8 mouse cellular contexts compared by ENCODE assay signal in the genomic region with DNA sequence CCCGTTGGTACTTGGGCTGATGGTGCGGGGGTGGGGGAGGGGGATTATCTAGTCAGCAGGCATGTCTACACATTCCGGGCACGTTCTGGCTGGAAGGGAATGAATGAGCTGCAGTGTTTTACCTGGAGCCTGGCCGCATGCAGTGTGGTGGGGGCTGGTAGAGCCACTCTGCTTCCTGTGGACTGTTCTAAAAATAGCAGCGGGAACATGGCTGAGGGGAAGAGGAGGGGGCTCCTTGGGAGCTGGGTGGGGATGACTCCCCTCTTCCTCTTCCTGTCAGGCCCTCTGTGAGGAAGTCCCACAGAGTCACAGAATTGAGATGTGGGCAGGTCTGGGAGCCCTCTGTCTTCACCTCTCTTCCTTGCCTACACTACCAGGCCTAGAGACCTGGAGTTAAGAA.
DNase-seq lines count a peak whose midpoint lies in the region; ATAC-seq and TF ChIP-seq lines count a peak whose summit lies in the region.

No protein-coding gene starts in this region.

- no peaks in the 10 kb centered on the region for H3K36me3 ChIP-seq in kidney, embryonic 14.5 days (ENCODE audit: control insufficient read depth, insufficient read depth, low read length)
- no peaks in the 10 kb centered on the region for H3K36me3 ChIP-seq in heart, embryonic 16.5 days (ENCODE audit: control insufficient read depth, insufficient read depth)
- no peaks in the 10 kb centered on the region for H3K36me3 ChIP-seq in limb, embryonic 14.5 days (ENCODE audit: control insufficient read depth, insufficient read depth, low read length)
- H3K36me3 ChIP-seq in neural tube, embryonic 12.5 days = no peaks in the 10 kb centered on the region

- no peak for TF ChIP-seq POLR2A in limb, embryonic 14.5 days (IDR thresholded peaks at IDR 0.05; ENCODE audit: borderline replicate concordance, extremely low read depth, insufficient read depth, insufficient read length)

- peak overlapping the region; percentile 18; the same call in 1 of the 2 replicates for H3K9ac ChIP-seq in kidney, embryonic 14.5 days (ENCODE audit: low read depth, low read length)
- peak overlapping the region; percentile 38; the same call in 1 of the 2 replicates for H3K9ac ChIP-seq in heart, embryonic 16.5 days (ENCODE audit: low read length)
- H3K9ac ChIP-seq in limb, embryonic 14.5 days (ENCODE audit: low read depth, low read length, severe bottlenecking) = peak overlapping the region; percentile 36; the same call in 1 of the 2 replicates
- no peak overlapping the region for H3K9ac ChIP-seq in neural tube, embryonic 12.5 days

- no peak overlapping the region; the same call in 1 of the 2 replicates for H3K4me2 ChIP-seq in kidney, embryonic 14.5 days (replicated peaks; ENCODE audit: low read depth, low read length)
- peak overlapping the region; percentile 41 for H3K4me2 ChIP-seq in heart, embryonic 16.5 days (ENCODE audit: low read depth, low read length)
- H3K4me2 ChIP-seq in limb, embryonic 14.5 days (replicated peaks; ENCODE audit: low read depth, low read length, severe bottlenecking) = peak overlapping the region; percentile 34
- H3K4me2 ChIP-seq in neural tube, embryonic 12.5 days (replicated peaks) = peak overlapping the region; percentile 22

- no peak for DNase-seq in kidney, adult 11 months
- peak; percentile 66 for DNase-seq in limb, embryonic 14.5 days (ENCODE audit: low spot score)
- DNase-seq in right cerebral cortex, adult 18-20 months = no peak
- no peak for DNase-seq in frontal cortex, postnatal 36 days (ENCODE audit: low spot score in 2 of 2)

- no peaks in the 10 kb centered on the region for H3K9me3 ChIP-seq in kidney, embryonic 14.5 days (ENCODE audit: control insufficient read depth, low read length)
- H3K9me3 ChIP-seq in heart, embryonic 16.5 days (replicated peaks; ENCODE audit: control insufficient read depth, low read length) = no peaks in the 10 kb centered on the region
- H3K9me3 ChIP-seq in limb, embryonic 14.5 days (ENCODE audit: control insufficient read depth, low read length) = no peaks in the 10 kb centered on the region
- H3K9me3 ChIP-seq in neural tube, embryonic 12.5 days = no peaks in the 10 kb centered on the region

- no peak overlapping the region for H3K4me3 ChIP-seq in kidney, embryonic 14.5 days (ENCODE audit: low read length)
- H3K4me3 ChIP-seq in brown adipose tissue, adult 24 weeks (ENCODE audit: insufficient read depth, low read depth, low read length) = no peak overlapping the region; the same call in 1 of the 2 replicates
- peak overlapping the region; percentile 11; the same call in 1 of the 2 replicates for H3K4me3 ChIP-seq in heart, embryonic 16.5 days (ENCODE audit: low read length)
- peak overlapping the region; percentile 8; the same call in 1 of the 2 replicates for H3K4me3 ChIP-seq in limb, embryonic 14.5 days (replicated peaks; ENCODE audit: low read length)
- H3K4me3 ChIP-seq in neural tube, embryonic 12.5 days = no peak overlapping the region

- H3K4me1 ChIP-seq in kidney, embryonic 14.5 days (ENCODE audit: control insufficient read depth, insufficient read depth, low read length) = peaks cover 53% of the 10 kb centered on the region
- peaks cover 59% of the 10 kb centered on the region for H3K4me1 ChIP-seq in brown adipose tissue, adult 24 weeks (ENCODE audit: control insufficient read depth, insufficient read depth, insufficient read length, low read length)
- H3K4me1 ChIP-seq in heart, embryonic 16.5 days (ENCODE audit: control insufficient read depth, insufficient read depth, low read length) = peaks cover 40% of the 10 kb centered on the region
- peaks cover 51% of the 10 kb centered on the region for H3K4me1 ChIP-seq in limb, embryonic 14.5 days (ENCODE audit: control insufficient read depth, insufficient read depth, low read length)
- peaks cover 51% of the 10 kb centered on the region for H3K4me1 ChIP-seq in neural tube, embryonic 12.5 days

- peak overlapping the region; percentile 66 for H3K27ac ChIP-seq in kidney, embryonic 14.5 days (ENCODE audit: low read depth, low read length)
- peak overlapping the region; percentile 89 for H3K27ac ChIP-seq in brown adipose tissue, adult 24 weeks (replicated peaks; ENCODE audit: low read depth, low read length)
- H3K27ac ChIP-seq in heart, embryonic 16.5 days (ENCODE audit: low read length) = peak overlapping the region; percentile 86
- H3K27ac ChIP-seq in limb, embryonic 14.5 days (replicated peaks; ENCODE audit: low read depth, low read length) = peak overlapping the region; percentile 80
- peak overlapping the region; percentile 20; the same call in 1 of the 2 replicates for H3K27ac ChIP-seq in neural tube, embryonic 12.5 days

- H3K27me3 ChIP-seq in kidney, embryonic 14.5 days (ENCODE audit: control insufficient read depth, insufficient read depth, low read length) = no peaks in the 10 kb centered on the region
- no peaks in the 10 kb centered on the region for H3K27me3 ChIP-seq in heart, embryonic 16.5 days (ENCODE audit: control insufficient read depth, insufficient read depth, low read length)
- no peaks in the 10 kb centered on the region for H3K27me3 ChIP-seq in limb, embryonic 14.5 days (ENCODE audit: control insufficient read depth, insufficient read depth, low read length)
- H3K27me3 ChIP-seq in neural tube, embryonic 12.5 days (replicated peaks) = no peaks in the 10 kb centered on the region

- ATAC-seq in kidney, embryonic 14.5 days (ENCODE audit: low FRiP score, low TSS enrichment) = no peak
- peak; percentile 68 for ATAC-seq in heart, embryonic 16.5 days (replicated peaks; ENCODE audit: extremely low read depth, insufficient read depth, low FRiP score)
- 0 out of 2 replicates have a peak, but pooled peaks have one; percentile 47 for ATAC-seq in limb, embryonic 14.5 days (ENCODE audit: low FRiP score, low read depth)
- ATAC-seq in neural tube, embryonic 12.5 days (ENCODE audit: low FRiP score, low read depth) = peak; percentile 60

- 33% methylated on average over 6 of the region's 6 CpGs for WGBS in kidney, embryonic 14.5 days
- 2% methylated on average over 6 of the region's 6 CpGs for WGBS in heart, embryonic 16.5 days
- 14% methylated on average over 6 of the region's 6 CpGs for WGBS in limb, embryonic 14.5 days
- WGBS in neural tube, embryonic 12.5 days = 16% methylated on average over 6 of the region's 6 CpGs

Comparison
In these comparisons a context has a peak if more than half of its experiments do, and no peak if none do; other contexts are left out.
1. H3K27ac ChIP-seq: peak in every context shown above with its lines; median percentile 89 in brown adipose tissue, adult 24 weeks; 86 in heart, embryonic 16.5 days; 80 in limb, embryonic 14.5 days; 66 in kidney, embryonic 14.5 days; 20 in neural tube, embryonic 12.5 days.
2. H3K4me3 ChIP-seq: peak in heart, embryonic 16.5 days (single experiment) and limb, embryonic 14.5 days (single experiment); none in kidney, embryonic 14.5 days (single experiment), brown adipose tissue, adult 24 weeks (single experiment) and neural tube, embryonic 12.5 days (single experiment).